Mouse (Mus musculus): ENCODE measurements around the gene Mcoln2.

Gene Mcoln2

GRCm38 (mm10) chr3:146146131-146146530 lies 3.5 kb upstream of the Mcoln2 start:
- no peak for DNase-seq

- DNase-seq: peak; percentile 43 to 53
Measured at GRCm38 (mm10) chr3:146150058-146150400, 396 bp downstream of the Mcoln2 start.

- DNase-seq: peak; percentile 25 to 48
Measured at GRCm38 (mm10) chr3:146150560-146150959, 927 bp downstream of the Mcoln2 start.

- no peak for DNase-seq
Measured at GRCm38 (mm10) chr3:146151328-146151727, 1.7 kb downstream of the Mcoln2 start.

GRCm38 (mm10) chr3:146151755-146152154 lies 2.1 kb downstream of the Mcoln2 start:
- no peak for DNase-seq

GRCm38 (mm10) chr3:146152348-146152747 lies 2.7 kb downstream of the Mcoln2 start:
- DNase-seq: no peak

GRCm38 (mm10) chr3:146152913-146153312 lies 3.3 kb downstream of the Mcoln2 start:
- DNase-seq: no peak

GRCm38 (mm10) chr3:146153862-146154611 lies 4.4 kb downstream of the Mcoln2 start:
- no peak for DNase-seq

GRCm38 (mm10) chr3:146155628-146156576 lies 6.3 kb downstream of the Mcoln2 start:
- DNase-seq: peak in 1 of 2 experiments; percentile 20

- DNase-seq: no peak
Measured at GRCm38 (mm10) chr3:146156811-146157210, 7.2 kb downstream of the Mcoln2 start.

GRCm38 (mm10) chr3:146158039-146158438 lies 8.4 kb downstream of the Mcoln2 start:
- DNase-seq: no peak

- DNase-seq: no peak
Measured at GRCm38 (mm10) chr3:146159360-146159759, 9.7 kb downstream of the Mcoln2 start.

GRCm38 (mm10) chr3:146162197-146162596 lies 12.6 kb downstream of the Mcoln2 start:
- DNase-seq: no peak

GRCm38 (mm10) chr3:146169356-146169755 lies 19.7 kb downstream of the Mcoln2 start:
- no peak for DNase-seq

GRCm38 (mm10) chr3:146173030-146173429 lies 23.4 kb downstream of the Mcoln2 start:
- DNase-seq: no peak

GRCm38 (mm10) chr3:146174215-146174614 lies 24.6 kb downstream of the Mcoln2 start:
- no peak for DNase-seq

GRCm38 (mm10) chr3:146177295-146177694 lies 27.7 kb downstream of the Mcoln2 start:
- no peak for DNase-seq

- DNase-seq: peak; percentile 46 to 51
Measured at GRCm38 (mm10) chr3:146177748-146178582, 28.3 kb downstream of the Mcoln2 start.

- DNase-seq: no peak
Measured at GRCm38 (mm10) chr3:146180341-146180740, 30.7 kb downstream of the Mcoln2 start.

- DNase-seq: peak; percentile 31 to 37
Measured at GRCm38 (mm10) chr3:146180986-146181385, 31.4 kb downstream of the Mcoln2 start.

- DNase-seq: no peak
Measured at GRCm38 (mm10) chr3:146184992-146185657, 35.5 kb downstream of the Mcoln2 start.

- DNase-seq: no peak
Measured at GRCm38 (mm10) chr3:146186033-146186432, 36.4 kb downstream of the Mcoln2 start.

Measured in thymus, adult 18-20 months (tissue).